Mouse (Mus musculus) thymus, adult 2 months (tissue): ENCODE results near the gene P4ha1.
A peak's percentile ranks its signal among the peaks of the same experiment; 100 is the strongest.

Experiments
- CTCF ChIP-seq: fragments of 200-500 bp; IDR thresholded peaks from 2 replicates; pipeline ENCODE4 v1.5.1; 2012; ENCODE audit warnings: mild to moderate bottlenecking, control low read depth, low read length, moderate library complexity, borderline replicate concordance; ENCODE audit not compliant: control insufficient read depth, poor library complexity, insufficient read depth; ENCODE audit errors: extremely low read depth
- POLR2A ChIP-seq: fragments of 200-500 bp; IDR thresholded peaks from 2 replicates; pipeline ENCODE4 v1.6.1; 2012; ENCODE audit warnings: mild to moderate bottlenecking, low read length, control low read depth, moderate library complexity; ENCODE audit not compliant: control insufficient read depth, poor library complexity, insufficient read depth; ENCODE audit errors: extremely low read depth

- TF ChIP-seq POLR2A (peak; percentile 99), CTCF (peak; percentile 81; the same call in 1 of the 2 replicates)
Measured at GRCm38 (mm10) chr10:59323100-59323487, at the start of gene P4ha1.
